Mouse (Mus musculus) mouse embryonic stem cell (cell line): Measurements from ENCODE around the gene Wars2.

Source experiments
- in situ Hi-C, 2 experiments: fragments of 300-500 bp; cut with MboI; formaldehyde crosslinking; loops; 1 replicate in 1 of 2; 3 replicates in 1 of 2; pipeline ENCODE4 v1.14.3; 2019 to 2020; ENCODE audit warnings: low sequenced_read_pairs in 2 of 2, low pct_unique_long_range_greater_than_20kb in 1 of 2, mixed read lengths in 1 of 2; ENCODE audit not compliant: unreplicated experiment in 1 of 2

The Wars2 gene

DNA sequence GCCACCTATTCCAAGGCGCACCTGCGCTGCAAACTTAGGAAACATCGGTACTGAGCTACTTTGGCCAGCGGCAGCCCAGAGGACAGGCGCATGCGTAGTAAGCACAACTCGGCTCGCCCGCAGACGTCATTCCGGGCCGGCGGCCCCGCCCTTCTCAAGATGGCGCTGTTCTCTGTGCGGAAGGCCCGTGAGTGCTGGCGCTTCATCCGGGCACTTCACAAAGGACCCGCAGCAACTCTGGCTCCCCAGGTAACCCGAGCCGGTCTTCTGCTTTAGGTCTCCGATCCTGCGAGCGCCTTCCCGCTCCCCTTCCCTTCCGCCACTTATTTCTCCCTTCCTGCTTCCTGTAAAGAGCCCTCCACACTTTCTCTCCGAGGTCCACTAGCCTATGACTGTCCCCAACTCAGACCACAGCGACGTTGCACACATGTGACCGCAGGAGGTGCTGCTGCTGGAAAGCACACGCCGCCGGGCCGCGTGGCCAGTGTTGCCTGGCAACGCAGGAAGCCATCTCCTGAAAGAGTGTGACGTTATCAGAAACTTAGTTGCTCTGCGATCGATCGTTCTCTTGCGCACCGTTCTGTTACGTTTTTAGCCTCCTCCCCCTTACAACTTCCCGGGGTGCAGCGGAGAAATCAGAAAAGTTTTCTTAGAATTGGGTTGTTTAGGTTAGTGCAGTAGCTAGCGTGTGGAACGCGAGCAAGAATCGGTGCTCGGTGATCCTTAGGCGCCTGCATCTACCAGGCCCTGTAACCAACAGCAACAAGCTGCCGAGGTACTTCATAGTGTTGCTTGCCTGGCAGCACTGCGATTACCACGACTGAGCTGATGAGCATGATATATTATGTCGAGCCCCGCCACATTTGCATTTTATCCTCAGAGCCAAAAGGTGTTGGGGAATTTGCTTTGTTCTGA lies at the start of gene Wars2:
Wars2 (plus strand) TSS at position 129 of the 915 bp plus-strand sequence.
- in situ Hi-C loops, result no loop called here

DNA sequence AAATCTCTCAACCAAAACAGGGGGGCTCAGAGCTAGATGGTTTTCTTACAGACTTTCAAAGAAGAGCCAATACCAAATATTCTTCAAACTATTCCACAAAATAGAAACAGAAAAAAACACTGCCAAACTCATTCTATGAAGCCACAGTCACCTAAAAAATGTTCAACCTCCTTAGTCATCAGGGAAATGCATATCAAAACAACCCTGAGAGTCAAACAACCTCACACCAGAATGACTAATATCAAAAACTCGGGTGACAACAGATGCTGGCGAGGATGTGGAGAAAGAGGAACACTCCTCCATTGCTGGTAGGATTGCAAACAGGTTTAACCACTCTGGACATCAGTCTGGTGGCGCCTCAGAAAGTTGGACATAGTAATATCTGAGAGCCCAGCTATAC lies 44.1 kb upstream of the Wars2 start:
- in situ Hi-C loops, result no loop called here

DNA sequence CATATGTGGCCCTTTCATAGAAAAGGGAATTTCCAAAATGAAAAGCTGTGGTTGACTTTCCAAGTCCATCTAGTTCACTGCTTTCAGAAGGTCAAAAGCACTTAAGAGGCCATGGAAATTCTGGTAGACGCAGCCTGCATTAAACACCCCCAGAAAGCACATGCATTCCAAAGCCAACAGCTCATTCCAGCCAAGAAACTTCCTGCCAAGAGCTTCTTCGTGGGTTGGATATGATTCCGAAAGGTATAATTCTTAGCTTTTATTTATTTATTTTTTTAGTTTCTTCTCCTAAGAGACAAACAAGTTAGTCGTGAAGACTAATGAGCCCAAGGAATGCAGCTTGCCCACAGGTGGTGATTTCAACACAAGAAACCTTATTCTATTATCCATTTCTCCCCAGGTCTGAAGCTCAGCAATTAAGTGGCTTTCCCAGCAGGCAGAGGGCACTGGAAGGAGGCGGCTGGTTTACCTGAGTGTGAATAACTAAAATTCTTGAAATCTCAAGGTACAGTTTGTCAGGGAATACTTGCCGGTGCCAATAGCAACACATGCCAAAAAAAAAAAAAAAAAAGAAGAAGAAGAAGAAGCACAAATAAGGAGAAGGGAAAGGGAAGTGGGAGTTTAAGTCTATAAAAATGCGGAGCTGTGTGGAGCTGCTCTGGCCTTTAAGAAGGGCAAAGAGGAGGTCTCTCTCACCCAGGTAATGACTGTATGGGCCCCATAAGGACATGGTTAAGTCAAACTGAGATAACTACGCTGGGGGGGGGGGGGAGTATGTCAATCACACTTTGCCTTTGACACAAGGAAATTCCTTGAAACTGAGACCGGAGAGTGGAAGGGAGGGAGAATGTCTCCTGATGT lies 30.3 kb upstream of the Wars2 start:
- in situ Hi-C loops, result no loop called here

DNA sequence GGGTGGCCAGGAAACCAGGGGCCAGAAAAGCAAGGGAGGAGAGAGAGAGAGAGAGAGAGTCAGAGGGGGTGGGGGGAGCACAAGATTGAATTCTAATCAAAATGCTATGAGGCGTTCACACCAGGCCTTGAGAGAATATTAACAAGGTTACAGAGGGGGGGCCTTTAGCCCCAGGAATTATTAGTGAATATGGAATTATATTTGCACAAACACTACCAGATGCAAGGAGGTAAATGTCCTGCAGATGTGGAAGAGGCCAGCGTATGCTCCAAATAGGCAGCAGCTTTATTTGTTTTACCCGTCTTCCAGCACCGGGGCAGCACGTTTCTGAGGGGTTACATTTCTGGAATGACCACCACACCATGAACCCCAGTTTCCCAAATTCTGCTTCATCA lies 29.7 kb upstream of the Wars2 start:
- in situ Hi-C loops, result no loop called here

DNA sequence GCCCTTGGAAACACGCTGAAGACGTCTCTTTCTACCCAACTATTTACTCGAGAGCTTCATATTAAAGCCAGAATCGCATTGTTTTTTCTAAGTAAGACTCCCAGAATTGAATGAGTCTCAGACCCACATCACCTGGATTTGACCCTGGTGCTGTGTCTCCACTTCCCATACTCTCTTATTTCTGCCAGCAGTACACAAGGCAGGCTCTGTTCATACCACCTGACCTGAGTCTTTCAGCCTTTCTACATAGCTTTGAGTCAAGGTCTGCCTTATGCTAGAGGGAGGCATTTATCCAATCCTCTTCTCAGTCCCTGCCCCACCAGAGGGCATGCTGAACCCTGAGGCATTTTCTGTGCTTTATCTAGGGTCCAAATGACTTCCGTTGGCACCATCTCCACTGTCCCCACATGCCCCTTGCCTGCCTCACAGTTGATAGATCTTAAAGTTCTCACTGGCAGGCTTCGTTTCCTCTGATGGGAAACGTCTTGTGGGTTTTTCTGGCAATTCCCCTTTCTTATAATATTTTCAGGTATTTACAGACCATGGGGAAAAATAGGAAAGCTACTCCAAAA lies 27.5 kb upstream of the Wars2 start:
- in situ Hi-C loops, result no loop called here

DNA sequence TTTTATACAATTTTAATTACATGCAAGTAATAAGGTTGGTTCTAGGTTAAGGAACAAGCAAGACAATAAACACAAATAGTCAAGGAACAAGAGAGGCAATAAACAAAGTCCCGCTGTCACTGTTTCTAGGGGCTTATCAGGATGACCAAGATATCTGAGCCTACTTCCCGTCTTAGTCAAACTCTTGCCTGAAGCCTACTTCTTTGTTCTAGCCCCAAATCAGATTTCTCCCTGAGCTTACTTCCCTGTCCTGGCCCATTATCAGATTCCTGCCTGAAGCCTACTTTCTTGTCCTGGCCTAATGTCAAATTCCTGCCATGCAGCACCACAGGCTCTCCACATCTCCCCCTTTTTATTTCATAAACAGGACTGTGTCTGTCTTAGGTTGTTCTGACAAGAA lies 19.9 kb upstream of the Wars2 start:
- in situ Hi-C loops, result no loop called here

DNA sequence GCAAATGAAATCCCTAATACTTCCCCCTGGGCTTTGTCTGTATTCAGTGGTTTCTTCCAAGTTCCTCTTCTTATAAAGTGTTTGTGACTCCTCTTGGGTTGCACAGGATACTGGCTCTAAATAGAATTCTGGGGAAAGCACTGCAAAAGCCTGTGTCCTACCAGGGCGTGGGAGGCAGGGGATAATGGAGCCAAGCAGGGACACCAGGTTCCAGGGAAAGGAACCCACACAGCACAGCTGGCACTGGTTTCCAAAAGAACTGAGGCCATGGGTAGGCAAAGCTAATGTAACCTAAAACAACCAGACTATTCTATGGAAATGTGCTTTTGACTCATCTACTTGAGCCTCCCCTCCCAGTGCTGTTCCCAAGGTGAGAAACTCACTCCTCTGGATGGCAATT lies 10.3 kb upstream of the Wars2 start:
- in situ Hi-C loops, result no loop called here

DNA sequence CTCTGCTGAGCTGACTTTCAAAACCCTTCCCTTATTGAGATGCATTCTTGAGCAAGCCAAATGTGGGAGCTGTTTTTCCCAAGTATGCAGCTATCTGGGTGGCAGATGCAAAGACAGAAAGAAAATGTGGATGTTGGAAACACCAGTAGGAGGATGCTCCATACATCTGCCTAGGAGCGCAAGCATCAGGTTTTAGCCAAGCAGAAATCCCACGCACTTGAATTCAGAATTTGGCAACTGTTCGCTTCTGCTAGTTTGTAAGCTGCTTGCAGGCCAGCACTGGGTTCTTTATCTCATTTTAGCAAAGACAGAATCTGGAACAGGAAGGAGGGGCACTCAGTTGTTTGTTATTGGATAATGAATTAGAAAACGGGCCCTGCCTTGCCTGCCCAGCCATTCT lies 8.9 kb upstream of the Wars2 start:
- in situ Hi-C loops, result no loop called here

DNA sequence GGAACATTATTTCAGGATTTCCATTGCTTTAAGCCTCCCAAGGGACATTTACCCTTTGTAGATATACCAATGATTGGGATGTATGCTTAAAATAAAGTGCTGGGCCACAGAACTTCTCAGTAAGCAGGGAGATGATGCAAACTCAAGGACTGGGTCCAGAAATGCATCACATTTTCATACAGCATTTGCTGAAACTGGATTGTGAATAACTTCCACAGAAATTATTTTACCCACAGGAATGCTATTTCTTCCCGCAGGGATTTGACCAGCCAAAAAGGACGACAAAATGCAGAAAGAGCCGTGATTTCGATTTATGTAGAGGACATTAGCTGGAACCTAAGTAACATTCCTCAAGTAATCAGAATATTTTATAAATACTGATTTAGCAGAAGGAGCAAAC lies 7.0 kb upstream of the Wars2 start:
- in situ Hi-C loops, result no loop called here

DNA sequence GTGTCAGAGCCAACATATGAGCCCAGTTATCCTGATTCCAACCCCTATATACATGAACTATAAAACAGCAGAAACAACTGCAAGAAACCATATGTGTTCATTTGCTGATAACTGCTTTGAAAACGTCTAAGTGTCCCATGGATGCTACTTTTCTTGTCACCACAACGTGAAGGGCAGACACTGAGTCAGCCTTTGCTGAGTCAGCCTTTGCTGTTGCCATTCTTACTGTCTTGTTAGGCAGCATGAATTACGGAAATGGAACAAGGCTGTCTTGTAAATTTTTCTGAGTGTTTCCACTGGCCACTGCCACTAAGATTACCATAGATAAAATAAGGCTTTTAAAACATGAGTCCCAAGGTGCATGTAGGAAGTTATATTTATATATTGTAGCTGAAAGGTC lies 7.0 kb downstream of the Wars2 start:
- in situ Hi-C loops, result no loop called here

DNA sequence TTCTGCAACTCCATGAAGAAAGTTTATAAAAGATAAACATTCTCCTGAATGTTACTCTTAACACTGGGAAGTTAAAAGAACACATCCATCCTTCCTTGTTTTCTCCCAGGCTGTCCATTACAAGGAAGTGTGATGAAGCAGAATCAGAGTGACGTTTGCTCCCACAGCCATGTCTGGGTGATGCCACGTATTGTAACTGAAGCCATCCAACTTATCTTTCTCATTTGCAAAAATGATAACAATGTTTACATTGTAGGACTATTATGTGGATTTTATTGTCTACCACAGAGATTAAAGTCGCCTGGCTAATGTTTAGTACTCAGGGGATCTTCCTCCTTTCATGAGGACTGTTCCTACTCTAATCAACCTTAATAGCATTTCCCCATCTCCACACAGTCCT lies 8.2 kb downstream of the Wars2 start:
- in situ Hi-C loops, result no loop called here

DNA sequence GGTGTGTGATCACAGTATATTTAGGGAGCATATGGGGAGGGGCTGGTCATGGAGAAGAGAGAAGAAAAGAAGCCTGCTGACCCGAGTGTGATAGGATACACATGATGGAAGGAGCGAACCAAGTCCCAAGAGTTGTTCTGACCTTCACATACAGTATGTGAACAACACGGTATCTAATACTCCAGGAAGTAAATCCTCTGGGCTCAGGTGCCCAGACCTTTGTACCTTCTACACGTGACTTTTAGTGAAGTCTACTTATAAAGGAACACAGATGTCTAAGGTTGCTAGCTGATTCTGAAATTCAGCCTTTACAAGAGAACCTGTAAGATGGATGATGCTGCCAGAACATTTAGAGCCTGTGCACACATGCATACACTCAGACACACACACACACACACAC lies 15.4 kb downstream of the Wars2 start:
- in situ Hi-C loops, result no loop called here

DNA sequence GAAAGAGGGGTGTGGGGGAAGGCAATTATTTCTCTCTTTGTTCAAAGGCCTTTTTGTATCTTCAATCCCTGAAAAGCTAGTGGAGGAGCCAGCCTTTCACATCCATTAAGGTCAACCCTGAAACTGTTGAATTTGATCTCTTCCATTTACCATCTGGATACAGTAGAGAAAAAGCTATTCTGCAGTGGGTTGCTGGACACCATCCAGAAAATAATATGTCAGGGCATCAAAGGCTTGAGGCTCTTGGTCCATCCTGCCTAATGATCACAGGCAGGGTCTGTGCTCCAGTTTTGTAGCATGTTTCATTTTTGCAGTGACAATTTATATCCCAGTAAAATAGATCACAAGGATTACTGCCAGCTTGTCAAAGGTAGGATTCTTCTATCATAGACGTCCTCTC lies 16.1 kb downstream of the Wars2 start:
- in situ Hi-C loops, result no loop called here

DNA sequence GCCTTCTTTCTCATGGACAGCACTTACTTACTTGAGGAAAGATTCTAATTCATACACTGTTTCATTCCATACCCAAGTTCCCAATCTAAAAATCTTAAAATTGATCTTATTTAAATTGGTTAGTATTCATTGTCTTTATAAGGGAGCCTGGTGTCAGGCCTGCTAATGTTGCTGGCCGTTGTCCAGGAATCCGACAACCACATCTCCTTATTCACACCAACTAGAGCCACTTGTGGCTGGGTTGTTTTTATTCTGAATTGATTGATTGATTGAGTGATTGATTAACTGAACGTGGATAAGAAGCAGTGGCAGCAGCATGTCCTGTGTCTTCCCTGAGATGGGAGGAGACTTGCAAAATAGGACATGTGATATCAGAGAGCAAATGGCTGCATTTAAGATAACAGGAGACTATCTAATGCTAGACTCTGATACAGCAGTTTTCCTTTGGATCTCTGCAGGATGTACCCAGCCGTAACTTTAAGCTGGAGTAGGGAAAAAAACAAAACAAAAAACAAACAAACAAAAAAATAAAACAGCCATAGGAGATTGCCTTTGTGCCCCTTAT lies 16.7 kb downstream of the Wars2 start:
- in situ Hi-C loops, result no loop called here

DNA sequence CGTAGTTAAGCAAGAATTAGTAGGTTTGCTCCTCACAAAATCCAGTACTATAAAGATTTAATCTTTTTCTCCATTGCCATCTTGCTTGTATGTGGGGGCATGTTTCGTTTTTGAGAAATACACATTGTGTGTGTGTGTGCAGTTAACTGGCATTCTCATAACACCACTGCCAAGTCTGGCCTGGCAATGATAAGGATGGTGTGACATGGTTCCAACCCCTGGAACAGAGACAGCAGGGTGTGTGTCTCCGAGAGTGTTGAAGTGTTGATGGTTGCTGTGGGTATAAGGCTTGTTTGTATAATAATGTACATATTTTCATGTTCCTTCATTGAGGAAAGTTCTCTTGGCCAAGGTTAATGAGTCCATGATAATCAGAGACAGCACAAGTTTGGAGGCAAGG lies 19.1 kb downstream of the Wars2 start:
- in situ Hi-C loops, result no loop called here

DNA sequence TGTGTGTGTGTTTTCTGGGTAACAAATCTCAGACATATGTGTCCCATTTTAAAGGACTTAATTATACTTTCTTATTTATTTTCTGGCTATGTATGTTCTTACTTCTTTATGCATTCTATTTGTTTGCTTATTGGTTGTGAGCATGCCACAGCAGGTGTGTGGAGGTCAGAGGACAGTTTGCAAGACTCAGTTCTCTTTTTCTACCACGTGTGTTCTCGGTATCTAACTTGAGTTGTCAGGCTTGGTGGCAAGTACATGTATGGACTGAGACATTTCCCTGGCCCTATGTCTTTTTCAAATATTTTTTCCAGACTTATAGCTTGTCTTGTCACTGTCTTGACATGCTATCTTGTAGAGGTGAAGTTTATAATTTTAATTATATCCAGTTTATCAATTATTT lies 21.3 kb downstream of the Wars2 start:
- in situ Hi-C loops, result no loop called here

DNA sequence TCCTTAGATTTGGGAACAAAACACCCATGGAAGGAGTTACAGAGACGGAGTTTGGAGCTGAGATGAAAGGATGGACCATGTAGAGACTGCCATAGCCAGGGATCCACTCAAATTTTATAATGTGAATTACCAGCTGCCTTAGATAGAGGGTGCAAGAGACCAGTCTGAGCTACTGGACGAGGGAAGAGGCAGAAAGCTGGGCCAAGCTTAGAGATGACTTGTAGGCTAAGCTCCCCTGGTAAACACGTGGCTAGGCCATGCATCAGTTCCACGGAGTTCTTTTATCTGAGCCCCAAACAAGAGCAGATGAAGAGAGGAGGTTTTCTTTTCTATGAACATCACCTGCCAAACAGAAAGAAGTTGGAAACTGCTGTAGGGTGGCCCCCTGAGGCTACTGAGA lies 26.9 kb downstream of the Wars2 start:
- in situ Hi-C loops, result no loop called here

DNA sequence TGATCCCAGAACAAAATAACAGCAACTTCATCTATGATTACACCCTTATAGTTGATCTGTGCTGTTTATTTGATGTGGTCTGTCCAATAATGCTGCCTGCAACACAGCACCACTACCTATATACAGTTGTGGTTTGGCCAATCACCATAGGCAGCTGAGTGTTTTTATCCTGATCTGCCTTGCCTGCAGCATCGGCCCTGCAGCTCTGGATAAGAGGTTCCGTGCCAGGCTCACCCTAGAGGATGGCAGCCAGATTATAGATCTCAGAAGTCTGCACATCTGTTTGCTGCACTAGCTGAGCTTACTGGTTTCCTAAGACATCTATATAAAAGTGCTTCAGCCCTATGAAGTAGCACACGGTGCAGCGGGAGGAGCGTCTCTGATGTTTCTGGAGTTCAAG lies 32.3 kb downstream of the Wars2 start:
- in situ Hi-C loops, result no loop called here

DNA sequence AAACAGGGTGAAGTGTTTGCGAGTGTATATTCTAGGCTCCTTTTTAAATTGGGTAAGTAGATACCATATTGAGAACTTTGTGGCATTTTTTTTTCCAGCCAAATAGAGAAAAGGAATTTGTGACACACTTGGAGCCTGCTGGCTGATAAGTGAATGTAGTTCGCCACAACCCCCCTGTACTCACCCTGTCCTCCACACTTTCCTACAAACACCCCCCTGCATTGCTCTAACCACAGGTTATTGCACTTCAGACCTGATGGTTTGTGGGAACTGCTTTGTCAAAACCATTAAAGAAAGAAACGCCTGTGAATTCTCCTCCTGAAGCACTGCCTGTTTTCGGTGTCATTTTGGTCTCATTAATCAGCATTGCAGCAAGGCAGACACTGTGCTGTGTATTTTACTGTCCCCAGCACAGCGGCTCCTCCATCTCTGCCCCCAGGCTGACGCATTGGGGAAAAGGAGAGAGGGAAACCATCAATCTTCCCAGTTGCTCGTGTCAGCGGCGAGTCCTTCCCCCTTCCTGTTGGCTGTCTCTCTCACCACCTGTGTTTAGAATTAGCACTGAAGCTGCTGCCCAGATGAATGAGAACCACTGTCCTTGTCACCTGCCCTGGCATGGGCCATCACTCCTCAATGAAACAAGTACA lies 33.9 kb downstream of the Wars2 start:
- in situ Hi-C loops, result no loop called here
